Mouse (Mus musculus) testis, adult 2 months (tissue): ENCODE data around the gene B630019K06Rik.
"Not testable (repeated sequence)": the region's sequence is repeated elsewhere in the genome, so short reads cannot be mapped to it uniquely, and the experiment has no call there.

Experiments used
- CTCF ChIP-seq: fragments of 200-500 bp; IDR thresholded peaks from 2 replicates; pipeline ENCODE4 v1.5.1; 2012; ENCODE audit warnings: low read depth, mild to moderate bottlenecking, inconsistent platforms, low read length, moderate library complexity; ENCODE audit not compliant: control insufficient read depth, insufficient read depth, insufficient replicate concordance
- POLR2A ChIP-seq: fragments of 200-500 bp; IDR thresholded peaks from 2 replicates; pipeline ENCODE4 v1.6.1; 2012; ENCODE audit warnings: low read depth, mild to moderate bottlenecking, inconsistent platforms, low read length, moderate library complexity; ENCODE audit not compliant: control insufficient read depth

GRCm38 (mm10) chrX:8873953-8874352 is 18.2 kb upstream of the B630019K06Rik start, which contains the start of gene Gm5751:
- not testable (repeated sequence) for TF ChIP-seq CTCF, POLR2A
